Mouse (Mus musculus) ES-E14 (cell line): ENCODE results near the gene Fyco1.

Experiments used
- CHD2 ChIP-seq: IDR thresholded peaks from 2 replicates; pipeline ENCODE4 v1.6.1; 2014; ENCODE audit warnings: mild to moderate bottlenecking, low read depth, low read length, inconsistent platforms
- HCFC1 ChIP-seq: IDR thresholded peaks from 2 replicates; pipeline ENCODE4 v1.6.1; 2012; ENCODE audit warnings: low read length, inconsistent platforms, borderline replicate concordance; ENCODE audit not compliant: insufficient read depth
- MAFK ChIP-seq: IDR thresholded peaks from 2 replicates; pipeline ENCODE4 v1.6.1; 2014; ENCODE audit warnings: mild to moderate bottlenecking, low read depth, low read length, inconsistent platforms; ENCODE audit not compliant: insufficient read depth
- ZC3H11A ChIP-seq: IDR thresholded peaks from 2 replicates; pipeline ENCODE4 v1.6.1; 2012; ENCODE audit warnings: low read depth, mild to moderate bottlenecking, inconsistent platforms, low read length, borderline replicate concordance
- ZNF384 ChIP-seq: IDR thresholded peaks from 2 replicates; pipeline ENCODE4 v1.6.1; 2012; ENCODE audit warnings: low read depth, low read length, inconsistent platforms

GRCm38 (mm10) chr9:123846490-123846889, 5.2 kb downstream of the Fyco1 start:
- no peak for TF ChIP-seq ZC3H11A
- TF ChIP-seq ZNF384: no peak
- TF ChIP-seq HCFC1: no peak
- TF ChIP-seq CHD2: no peak
- TF ChIP-seq MAFK: no peak
